Mouse (Mus musculus) small intestine, adult 2 months (tissue): ENCODE results near the gene Cfap74.

Experiments used
- CTCF ChIP-seq: fragments of 200-500 bp; IDR thresholded peaks from 2 replicates; pipeline ENCODE4 v1.5.1; 2012; ENCODE audit warnings: low read depth, mild to moderate bottlenecking, control low read depth, inconsistent platforms, low read length, moderate library complexity, mixed read lengths; ENCODE audit not compliant: insufficient replicate concordance, insufficient read length; ENCODE audit errors: extremely low read depth
- POLR2A ChIP-seq: fragments of 200-500 bp; IDR thresholded peaks from 2 replicates; pipeline ENCODE4 v1.6.1; 2012; ENCODE audit warnings: low read depth, mild to moderate bottlenecking, control low read depth, inconsistent platforms, low read length, moderate library complexity

DNA sequence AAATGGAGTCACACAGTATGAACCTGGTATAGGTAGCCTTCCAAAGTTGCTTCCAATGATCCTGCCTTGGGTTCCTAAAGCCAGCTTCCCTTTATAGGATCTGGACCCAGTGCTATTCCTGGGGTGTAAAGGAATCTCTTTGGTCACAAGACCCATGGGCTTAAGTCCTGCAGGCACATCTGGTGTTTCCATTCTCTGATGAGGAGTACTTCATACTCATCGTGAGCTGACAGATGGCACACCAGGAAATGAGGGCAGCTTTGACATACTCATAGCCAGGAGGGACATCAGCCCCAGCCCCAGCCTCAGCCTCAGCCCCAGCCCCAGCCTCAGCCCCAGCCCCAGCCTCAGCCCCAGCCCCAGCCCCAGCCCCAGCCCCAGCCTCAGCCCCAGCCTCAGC lies 6.5 kb upstream of the Cfap74 start:
- TF ChIP-seq CTCF (no peak), POLR2A (no peak)
